Mouse (Mus musculus) limb, embryonic 13.5 days (tissue): ENCODE measurements at regions not wholly inside any gene's neighbourhood (a gene's known extent, or its start where the extent isn't known, plus 50 kb on each side); places are given as distances from the start of the nearest gene placed in this dataset.

ENCODE experiments used
- ATAC-seq: fragments of 200-750 bp; cut with Nextera tagmentation; 2 replicates; pipeline ENCODE4 v1.8.0; 2017; ENCODE audit warnings: low read depth, moderate number of reproducible peaks, moderate TSS enrichment; ENCODE audit not compliant: low FRiP score
- H3K27ac ChIP-seq: fragments of 300-500 bp; sonication (generic); 2 replicates; pipeline ENCODE4 v1.5.1; 2015; ENCODE audit warnings: inconsistent platforms, mild to moderate bottlenecking, moderate library complexity
- H3K27me3 ChIP-seq: fragments of 300-500 bp; sonication (generic); 2 replicates; pipeline ENCODE4 v1.6.1; 2015; ENCODE audit warnings: mild to moderate bottlenecking, inconsistent platforms
- H3K36me3 ChIP-seq: fragments of 300-500 bp; sonication (generic); 2 replicates; pipeline ENCODE4 v1.6.1; 2015; ENCODE audit warnings: inconsistent platforms, mild to moderate bottlenecking, moderate library complexity
- H3K4me1 ChIP-seq: fragments of 300-500 bp; sonication (generic); 2 replicates; pipeline ENCODE4 v1.6.1; 2015; ENCODE audit warnings: inconsistent platforms
- H3K4me2 ChIP-seq: fragments of 300-500 bp; sonication (generic); replicated peaks from 2 replicates; pipeline ENCODE4 v1.6.1; 2015; ENCODE audit warnings: inconsistent platforms, mild to moderate bottlenecking, moderate library complexity
- H3K4me3 ChIP-seq: fragments of 300-500 bp; sonication (generic); 2 replicates; pipeline ENCODE4 v1.5.1; 2015; ENCODE audit warnings: moderate library complexity, mild to moderate bottlenecking, inconsistent platforms
- H3K9ac ChIP-seq: fragments of 300-500 bp; sonication (generic); 2 replicates; pipeline ENCODE4 v1.6.1; 2015; ENCODE audit warnings: mild to moderate bottlenecking, inconsistent platforms
- H3K9me3 ChIP-seq: fragments of 300-500 bp; sonication (generic); 2 replicates; pipeline ENCODE4 v1.6.1; 2016; ENCODE audit warnings: inconsistent platforms
- WGBS: fragments of 180-500 bp; shearing (Covaris S2); methylation state at CpG from one replicate; pipeline ENCODE4 v1.1.7; 2015; 5-methylcytosine and 5-hydroxymethylcytosine counted together

DNA sequence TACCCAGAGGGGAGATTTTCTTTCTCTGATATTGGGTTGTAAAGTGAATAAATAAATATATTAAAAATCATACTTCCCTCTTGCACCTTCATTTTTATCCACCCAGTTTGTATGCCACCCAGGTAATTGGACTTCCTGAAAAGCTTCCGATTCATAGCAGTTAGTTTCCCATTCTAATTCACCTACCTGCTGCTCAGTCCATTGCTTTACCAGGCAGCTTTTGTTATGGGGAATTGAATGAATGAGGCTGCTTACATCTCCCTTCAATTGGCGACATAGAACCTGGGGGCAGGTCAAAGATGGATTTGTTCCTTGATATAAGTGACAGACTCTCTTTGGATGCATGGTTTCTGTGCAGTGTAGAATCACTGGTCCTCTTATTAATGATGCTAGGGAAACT, 169.5 kb downstream of the Tpbg start:
- no peak overlapping the region for H3K4me2 ChIP-seq
- WGBS = 76% methylated on average over 2 of the region's 2 CpGs
- H3K4me1 ChIP-seq = no peaks in the 10 kb centered on the region
- ATAC-seq = no peak
- H3K4me3 ChIP-seq = no peak overlapping the region
- no peaks in the 10 kb centered on the region for H3K9me3 ChIP-seq
- H3K36me3 ChIP-seq = no peaks in the 10 kb centered on the region
- H3K27me3 ChIP-seq = no peaks in the 10 kb centered on the region
- no peak overlapping the region for H3K9ac ChIP-seq
- no peak overlapping the region for H3K27ac ChIP-seq

DNA sequence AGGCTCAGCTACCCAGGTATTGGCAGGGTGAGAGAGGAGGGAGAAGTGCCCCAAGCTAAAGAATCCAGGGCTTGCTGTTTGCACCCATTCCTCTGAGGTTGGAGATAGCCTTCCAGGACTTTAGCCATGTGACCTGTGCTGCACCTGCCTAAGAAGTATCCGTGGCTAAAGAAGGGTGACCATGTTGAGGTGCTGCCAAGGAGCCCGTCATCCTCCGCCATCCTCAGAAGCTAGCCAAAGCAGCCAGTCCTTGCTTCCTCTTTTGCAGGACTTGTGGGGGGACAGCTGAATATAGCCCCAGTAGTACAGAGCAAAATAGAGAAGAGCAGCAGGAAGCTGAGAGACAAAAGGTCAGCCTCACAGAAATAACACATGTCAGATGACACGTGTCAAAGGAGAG, 173.7 kb downstream of the Tpbg start:
- no peak overlapping the region for H3K27ac ChIP-seq
- no peaks in the 10 kb centered on the region for H3K4me1 ChIP-seq
- WGBS = 85% methylated on average over 4 of the region's 4 CpGs
- H3K36me3 ChIP-seq = no peaks in the 10 kb centered on the region
- ATAC-seq = no peak
- H3K27me3 ChIP-seq = no peaks in the 10 kb centered on the region
- H3K9ac ChIP-seq = no peak overlapping the region
- H3K4me2 ChIP-seq = no peak overlapping the region
- H3K4me3 ChIP-seq = no peak overlapping the region
- H3K9me3 ChIP-seq = no peaks in the 10 kb centered on the region

DNA sequence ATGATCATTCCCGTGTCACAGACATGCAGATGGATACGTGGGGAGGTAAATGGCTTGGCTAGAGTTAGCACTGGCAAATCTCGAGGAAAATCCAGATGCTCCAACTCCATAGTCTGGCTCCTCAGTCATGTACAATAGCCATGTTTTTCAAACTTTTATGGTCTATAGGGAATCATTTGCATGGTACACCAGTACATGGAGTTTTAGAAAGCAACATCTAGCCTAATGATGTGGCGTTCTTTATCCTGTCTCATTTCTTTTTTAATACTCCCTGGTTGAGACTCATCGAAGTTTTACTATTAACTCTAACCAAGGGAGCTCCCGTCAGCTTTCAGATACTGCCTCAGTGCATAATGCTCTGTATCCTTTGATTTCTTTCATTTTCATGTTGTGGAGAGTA, 178.0 kb downstream of the Tpbg start:
- H3K4me1 ChIP-seq = no peaks in the 10 kb centered on the region
- ATAC-seq = no peak
- 86% methylated on average over 6 of the region's 6 CpGs for WGBS
- no peak overlapping the region for H3K9ac ChIP-seq
- H3K27ac ChIP-seq = no peak overlapping the region
- no peaks in the 10 kb centered on the region for H3K9me3 ChIP-seq
- H3K36me3 ChIP-seq = no peaks in the 10 kb centered on the region
- H3K27me3 ChIP-seq = no peaks in the 10 kb centered on the region
- H3K4me3 ChIP-seq = no peak overlapping the region
- H3K4me2 ChIP-seq = no peak overlapping the region

DNA sequence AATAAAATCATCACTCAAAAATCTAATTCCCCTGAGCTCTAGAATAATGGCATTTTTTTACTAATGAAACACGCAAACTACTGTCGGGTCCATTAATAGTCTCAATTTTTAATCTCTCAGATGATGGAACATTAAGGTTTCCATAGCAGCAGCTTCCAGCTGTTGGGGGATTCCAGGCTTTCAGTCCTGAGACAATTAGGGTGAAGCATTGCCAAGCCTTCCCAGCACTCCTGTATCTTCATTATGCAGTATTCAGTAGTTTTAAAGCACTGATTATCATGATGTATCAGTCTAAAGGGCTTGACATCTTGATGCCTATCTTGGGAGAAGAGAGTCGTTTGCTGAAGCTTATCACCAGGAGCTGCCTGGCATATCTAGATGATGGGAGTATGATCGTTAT, 178.6 kb downstream of the Tpbg start:
- no peaks in the 10 kb centered on the region for H3K9me3 ChIP-seq
- no peak overlapping the region for H3K4me2 ChIP-seq
- no peaks in the 10 kb centered on the region for H3K27me3 ChIP-seq
- no peaks in the 10 kb centered on the region for H3K4me1 ChIP-seq
- no peak overlapping the region for H3K4me3 ChIP-seq
- H3K9ac ChIP-seq = no peak overlapping the region
- ATAC-seq = no peak
- no peak overlapping the region for H3K27ac ChIP-seq
- H3K36me3 ChIP-seq = no peaks in the 10 kb centered on the region
- WGBS = 83% methylated on average over 4 of the region's 4 CpGs

DNA sequence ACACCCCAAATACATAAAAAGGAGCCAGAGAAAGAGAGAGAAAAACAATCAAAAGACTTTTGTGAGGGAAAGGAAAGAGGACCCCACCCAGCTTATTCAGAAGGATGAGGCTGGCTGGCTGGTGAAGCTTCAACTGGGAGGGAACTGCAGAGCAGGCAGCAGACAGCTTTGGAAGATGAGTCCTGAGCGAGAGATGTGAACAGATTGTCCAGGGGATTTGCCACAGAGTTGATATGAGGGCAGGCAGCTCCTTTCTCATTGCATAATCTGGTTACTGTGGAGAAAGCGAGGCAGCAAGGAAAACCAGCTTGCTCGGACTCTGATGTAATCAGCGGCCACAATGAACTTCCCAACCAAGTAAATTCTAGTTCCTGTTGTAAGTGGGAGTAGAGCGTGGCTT, 188.6 kb downstream of the Tpbg start:
- Histone ChIP-seq H3K4me3 (no peak overlapping the region), H3K4me1 (no peaks in the 10 kb centered on the region), H3K4me2 (no peak overlapping the region), H3K27ac (no peak overlapping the region), H3K9ac (no peak overlapping the region), H3K36me3 (no peaks in the 10 kb centered on the region), H3K27me3 (no peaks in the 10 kb centered on the region), H3K9me3 (no peaks in the 10 kb centered on the region)
- WGBS = 72% methylated on average over 5 of the region's 5 CpGs
- no peak for ATAC-seq

DNA sequence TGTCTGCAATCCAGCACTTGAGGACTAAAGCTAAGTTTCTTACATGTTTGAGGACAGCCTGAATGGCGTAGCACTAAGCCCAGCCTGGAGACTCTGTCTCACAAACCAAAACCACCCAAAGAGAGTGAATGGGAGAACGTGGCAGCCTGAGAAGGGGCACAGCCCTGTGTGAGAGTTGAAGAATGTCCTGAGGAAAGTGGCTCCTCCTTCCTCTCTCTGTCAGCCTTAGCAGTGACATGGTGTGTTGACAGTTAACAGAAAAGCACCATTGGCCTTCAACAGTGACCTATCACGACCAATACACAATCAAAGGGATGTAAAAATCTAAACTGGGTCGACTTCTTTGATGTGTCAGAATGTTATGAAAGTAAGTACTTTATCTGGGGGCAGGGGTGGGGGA, 201.9 kb downstream of the Tpbg start:
- H3K27me3 ChIP-seq = no peaks in the 10 kb centered on the region
- no peak overlapping the region for H3K27ac ChIP-seq
- no peak overlapping the region for H3K9ac ChIP-seq
- no peaks in the 10 kb centered on the region for H3K36me3 ChIP-seq
- no peak overlapping the region for H3K4me2 ChIP-seq
- H3K4me3 ChIP-seq = no peak overlapping the region
- WGBS = 32% methylated on average over 4 of the region's 4 CpGs
- H3K4me1 ChIP-seq = no peaks in the 10 kb centered on the region
- H3K9me3 ChIP-seq = no peaks in the 10 kb centered on the region
- no peak for ATAC-seq

DNA sequence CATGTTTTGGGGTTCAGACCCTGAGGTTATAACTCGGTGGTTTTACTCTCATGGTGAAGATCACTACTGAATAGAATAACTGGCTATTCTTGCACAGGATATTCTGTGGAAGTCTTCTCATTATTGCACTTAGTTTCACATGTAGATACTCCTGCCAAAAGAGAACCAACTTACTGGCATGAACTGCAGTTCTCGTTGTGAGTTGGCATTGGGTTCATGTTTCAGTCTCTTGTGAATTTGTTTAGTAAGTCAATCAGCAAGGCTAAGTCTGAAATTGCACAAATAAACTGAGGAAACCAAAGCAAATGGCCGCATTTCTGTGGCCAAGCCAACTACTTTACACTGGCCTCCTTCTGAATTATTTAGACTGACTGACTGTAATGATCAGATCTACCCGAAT, 215.9 kb downstream of the Tpbg start:
- H3K27ac ChIP-seq = no peak overlapping the region
- ATAC-seq = no peak

DNA sequence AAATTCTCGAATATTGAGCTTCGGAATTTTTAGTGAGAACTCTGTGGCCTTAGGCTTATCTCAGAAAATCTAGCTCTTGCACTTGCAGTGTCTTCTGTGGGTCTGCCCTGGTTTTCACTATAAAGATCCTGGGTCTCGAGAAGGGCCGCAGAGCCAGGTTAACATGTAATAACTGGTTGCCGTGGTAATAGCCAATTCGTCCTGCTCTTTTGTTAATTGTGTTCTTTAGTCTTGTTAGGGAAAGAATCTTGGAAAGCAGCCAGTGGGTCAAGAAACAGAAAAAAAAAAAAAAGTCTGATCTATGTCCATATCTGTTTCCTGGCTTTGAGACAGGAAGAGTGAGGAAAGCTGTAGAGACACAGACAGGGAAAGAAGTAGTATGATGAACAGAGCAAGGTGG, 217.9 kb downstream of the Tpbg start:
- H3K4me3 ChIP-seq = no peak overlapping the region
- WGBS = 56% methylated on average over 6 of the region's 6 CpGs
- no peak for ATAC-seq
- H3K27ac ChIP-seq = no peak overlapping the region
- H3K27me3 ChIP-seq = no peaks in the 10 kb centered on the region
- H3K36me3 ChIP-seq = no peaks in the 10 kb centered on the region
- H3K9me3 ChIP-seq = no peaks in the 10 kb centered on the region
- H3K4me2 ChIP-seq = no peak overlapping the region
- H3K4me1 ChIP-seq = no peaks in the 10 kb centered on the region
- no peak overlapping the region for H3K9ac ChIP-seq

More for the DNA sequence above, 215.9 kb downstream of the Tpbg start:
- Histone ChIP-seq H3K36me3 (no peaks in the 10 kb centered on the region), H3K9ac (no peak overlapping the region), H3K4me1 (no peaks in the 10 kb centered on the region), H3K27me3 (no peaks in the 10 kb centered on the region), H3K4me3 (no peak overlapping the region), H3K9me3 (no peaks in the 10 kb centered on the region), H3K4me2 (no peak overlapping the region)
- WGBS = 86% methylated on average over 4 of the region's 4 CpGs

DNA sequence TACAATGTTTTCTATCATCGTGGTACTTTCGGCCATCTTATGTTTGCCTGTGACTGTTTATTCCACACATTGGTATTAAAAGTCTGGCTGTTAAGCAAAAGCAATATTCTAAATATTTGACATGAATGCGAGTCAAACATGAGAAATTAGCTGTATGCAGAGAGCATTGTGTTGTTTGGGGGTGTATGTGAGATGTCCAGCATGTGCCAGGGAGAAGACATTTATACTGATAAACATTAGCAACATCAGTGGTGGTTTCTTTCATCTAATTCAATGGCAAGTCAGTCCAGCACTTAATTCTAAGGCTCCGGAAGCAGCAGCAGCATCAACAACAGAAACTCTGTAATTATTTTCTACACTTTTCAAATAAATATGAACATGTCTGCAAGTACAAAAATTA, 219.1 kb downstream of the Tpbg start:
- Histone ChIP-seq H3K9ac (no peak overlapping the region), H3K9me3 (no peaks in the 10 kb centered on the region), H3K27me3 (no peaks in the 10 kb centered on the region), H3K4me3 (no peak overlapping the region), H3K27ac (no peak overlapping the region), H3K4me2 (no peak overlapping the region), H3K4me1 (no peaks in the 10 kb centered on the region), H3K36me3 (no peaks in the 10 kb centered on the region)
- no peak for ATAC-seq
- 96% methylated on average over 4 of the region's 4 CpGs for WGBS

DNA sequence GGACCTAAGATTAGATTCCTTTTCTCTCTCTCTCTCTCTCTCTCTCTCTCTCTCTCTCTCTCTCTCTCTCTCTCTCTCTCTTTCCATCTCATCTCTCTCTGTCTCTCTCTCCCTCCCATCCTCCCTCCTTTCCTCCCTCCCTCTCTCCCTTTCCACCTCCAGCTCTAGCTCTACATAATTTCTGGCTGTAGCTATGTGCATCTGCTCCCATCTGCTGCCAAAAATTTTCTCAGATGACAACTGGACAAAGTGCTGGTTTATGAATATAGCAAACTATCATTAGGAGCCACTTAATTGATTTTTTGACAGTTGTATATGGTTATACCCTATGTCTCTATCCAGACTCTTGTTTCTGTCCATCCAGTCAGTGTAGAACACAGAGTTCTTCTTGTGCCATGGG, 237.1 kb downstream of the Tpbg start:
- Histone ChIP-seq H3K9me3 (no peaks in the 10 kb centered on the region), H3K27ac (no peak overlapping the region), H3K36me3 (no peaks in the 10 kb centered on the region), H3K4me1 (no peaks in the 10 kb centered on the region), H3K4me3 (no peak overlapping the region), H3K27me3 (no peaks in the 10 kb centered on the region), H3K4me2 (no peak overlapping the region), H3K9ac (no peak overlapping the region)
- ATAC-seq = no peak

DNA sequence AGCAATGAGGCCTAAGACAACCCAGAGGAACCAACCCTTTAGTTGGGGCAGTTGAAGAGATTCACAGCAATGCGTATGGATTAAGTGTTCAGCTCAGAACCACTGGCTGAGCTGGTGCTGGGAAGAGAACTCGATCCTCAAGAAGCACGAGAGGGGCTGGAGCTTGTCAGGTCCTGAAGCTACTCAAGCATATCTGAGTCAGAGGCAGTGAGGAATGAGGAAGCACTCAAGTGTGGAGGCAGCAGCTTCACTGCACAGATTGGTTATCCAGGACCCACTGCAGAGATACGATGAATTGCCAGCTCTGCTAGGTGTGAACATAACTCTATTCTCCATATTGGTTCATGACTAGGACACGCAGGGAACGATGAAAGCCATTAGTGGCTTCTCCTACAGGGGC, 239.7 kb downstream of the Tpbg start:
- Histone ChIP-seq H3K27ac (no peak overlapping the region), H3K9ac (no peak overlapping the region), H3K4me1 (no peaks in the 10 kb centered on the region), H3K4me2 (no peak overlapping the region), H3K9me3 (no peaks in the 10 kb centered on the region), H3K4me3 (no peak overlapping the region), H3K36me3 (no peaks in the 10 kb centered on the region), H3K27me3 (no peaks in the 10 kb centered on the region)
- WGBS = 84% methylated on average over 6 of the region's 6 CpGs
- ATAC-seq = no peak

DNA sequence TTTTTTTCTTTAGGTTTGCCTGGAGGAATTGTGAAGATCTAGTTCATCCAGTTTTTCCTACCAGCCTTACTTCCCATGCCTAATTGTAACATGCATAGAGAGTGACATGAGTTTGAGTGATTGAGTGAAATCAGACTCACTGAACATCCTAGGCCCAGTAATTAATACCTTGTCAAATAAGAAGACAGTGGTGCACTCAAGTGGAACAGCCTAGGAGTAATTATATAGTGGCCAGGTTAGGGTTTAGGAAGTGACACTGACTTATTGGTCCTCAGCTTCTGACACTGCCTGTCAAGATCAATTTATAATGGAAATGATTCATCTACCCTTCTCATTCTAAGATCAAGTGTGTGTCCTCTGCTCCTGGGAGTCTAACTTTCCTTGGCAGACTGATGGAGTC, 250.8 kb downstream of the Tpbg start:
- Histone ChIP-seq H3K9ac (no peak overlapping the region), H3K9me3 (no peaks in the 10 kb centered on the region), H3K27ac (no peak overlapping the region), H3K4me2 (no peak overlapping the region), H3K4me1 (no peaks in the 10 kb centered on the region), H3K36me3 (no peaks in the 10 kb centered on the region), H3K27me3 (no peaks in the 10 kb centered on the region), H3K4me3 (no peak overlapping the region)
- ATAC-seq = no peak

DNA sequence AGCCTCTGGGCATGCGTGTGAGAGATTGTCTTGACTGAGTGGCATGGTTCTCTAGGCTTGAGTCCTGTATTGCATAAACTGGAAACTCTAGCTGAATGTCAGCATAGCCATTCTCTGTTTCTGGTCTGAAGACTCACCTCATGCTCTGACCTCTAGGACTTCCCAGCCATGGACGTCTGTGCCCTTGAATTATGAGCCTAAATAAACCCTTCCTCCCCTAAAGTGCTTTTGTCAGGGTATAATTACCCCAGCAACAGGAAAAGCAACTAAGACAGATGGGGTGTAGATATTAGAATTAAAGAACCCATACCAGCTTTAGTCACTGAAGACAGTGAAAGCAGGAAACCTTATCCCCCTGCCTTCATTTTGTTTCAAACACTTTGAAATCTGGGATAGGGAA, 253.3 kb downstream of the Tpbg start:
- Histone ChIP-seq H3K36me3 (no peaks in the 10 kb centered on the region), H3K27ac (no peak overlapping the region), H3K4me1 (0 out of 2 replicates have a peak, but pooled peaks cover 3% of the 10 kb centered on the region), H3K4me3 (no peak overlapping the region), H3K9me3 (no peaks in the 10 kb centered on the region), H3K4me2 (no peak overlapping the region), H3K27me3 (no peaks in the 10 kb centered on the region), H3K9ac (no peak overlapping the region)
- ATAC-seq = no peak
- 45% methylated on average over 2 of the region's 2 CpGs for WGBS

DNA sequence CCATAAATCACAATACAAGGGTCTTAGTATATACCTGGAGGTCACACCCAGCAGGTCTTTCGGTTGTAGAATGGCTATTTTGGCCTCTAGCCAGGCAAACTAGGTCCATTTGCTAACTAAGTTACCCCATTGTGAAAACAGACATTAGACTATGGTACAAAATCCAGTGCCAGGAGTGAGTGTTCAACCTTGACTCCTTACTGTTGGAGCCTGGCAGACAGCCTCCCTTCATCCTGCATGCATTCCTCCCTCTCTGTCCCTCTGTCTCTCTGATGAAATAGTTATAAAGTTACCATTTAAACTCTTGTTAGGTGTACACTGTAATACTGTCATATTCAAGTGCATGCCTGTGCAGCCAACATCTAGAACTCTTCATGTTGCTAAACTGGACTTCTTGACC, 254.1 kb downstream of the Tpbg start:
- Histone ChIP-seq H3K27ac (no peak overlapping the region), H3K4me1 (0 out of 2 replicates have a peak, but pooled peaks cover 3% of the 10 kb centered on the region), H3K36me3 (no peaks in the 10 kb centered on the region), H3K9me3 (no peaks in the 10 kb centered on the region), H3K4me3 (no peak overlapping the region), H3K27me3 (no peaks in the 10 kb centered on the region), H3K4me2 (no peak overlapping the region), H3K9ac (no peak overlapping the region)
- 70% methylated on average over 1 of the region's 1 CpGs for WGBS
- ATAC-seq = no peak
